Mouse (Mus musculus) ES-Bruce4 (cell line): ENCODE data around the gene Slc9a8.

Source experiments
- CTCF ChIP-seq: IDR thresholded peaks from one replicate; pipeline ENCODE4 v1.8.1; 2011; ENCODE audit warnings: low read depth, low read length
- POLR2A ChIP-seq: IDR thresholded peaks from one replicate; pipeline ENCODE4 v1.8.1; 2011; ENCODE audit warnings: low read length; ENCODE audit not compliant: insufficient read depth

DNA sequence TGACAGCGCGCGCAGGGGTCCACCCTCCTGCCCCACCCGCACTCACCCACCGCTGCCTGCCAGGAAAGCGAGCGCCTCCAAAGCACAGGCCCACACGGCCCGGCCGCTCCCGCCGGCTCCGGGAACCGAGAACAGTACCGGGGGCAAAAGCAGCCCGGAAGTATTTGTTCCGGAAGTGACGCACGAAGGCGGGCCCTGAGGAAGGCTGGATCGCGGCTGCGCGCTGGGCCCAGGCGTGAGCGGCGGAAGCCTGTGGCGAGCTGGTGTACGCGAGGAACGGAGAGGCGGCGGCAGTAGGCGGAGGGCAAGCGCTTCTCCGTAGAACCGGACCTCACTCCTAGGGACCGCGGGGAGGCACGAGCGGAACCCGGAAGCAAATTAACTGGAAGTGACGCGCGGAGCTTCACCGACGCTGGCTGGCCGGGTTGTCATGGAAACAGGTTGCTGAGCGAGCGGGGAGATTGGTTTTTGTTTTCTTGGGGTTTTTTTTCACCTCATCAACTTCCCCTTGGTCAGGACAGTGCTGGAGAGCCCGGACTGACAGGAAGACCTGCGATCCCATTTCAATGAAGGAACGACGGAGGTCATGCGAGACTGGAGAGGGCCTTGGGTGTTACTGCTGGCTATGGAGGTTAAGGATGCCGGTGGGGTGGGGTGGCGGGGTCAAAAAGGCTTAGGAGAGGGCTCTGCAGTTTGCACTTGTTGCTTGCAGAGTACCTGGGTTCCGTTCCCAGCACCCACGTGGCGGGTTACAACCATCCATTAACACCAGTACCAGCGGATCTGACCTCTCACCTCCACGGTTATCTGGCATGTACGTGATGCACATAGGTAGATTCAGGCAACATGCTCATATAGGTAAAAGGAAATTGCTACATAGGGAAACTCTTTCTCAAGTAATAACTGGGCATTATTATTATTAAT is 71.5 kb downstream of the Slc9a8 start, which contains the start of gene Spata2:
- TF ChIP-seq CTCF (no peak), POLR2A (no peak)
